Mouse (Mus musculus) right cerebral cortex, adult 2 months (tissue): ENCODE data around the gene Abcc10.

Experiments
- DNase-seq, 2 experiments: peaks; one replicate each; pipeline ENCODE4 v3.0.0; 2021 to 2022; ENCODE audit warnings: low spot score in 2 of 2

Abcc10 gene

DNA sequence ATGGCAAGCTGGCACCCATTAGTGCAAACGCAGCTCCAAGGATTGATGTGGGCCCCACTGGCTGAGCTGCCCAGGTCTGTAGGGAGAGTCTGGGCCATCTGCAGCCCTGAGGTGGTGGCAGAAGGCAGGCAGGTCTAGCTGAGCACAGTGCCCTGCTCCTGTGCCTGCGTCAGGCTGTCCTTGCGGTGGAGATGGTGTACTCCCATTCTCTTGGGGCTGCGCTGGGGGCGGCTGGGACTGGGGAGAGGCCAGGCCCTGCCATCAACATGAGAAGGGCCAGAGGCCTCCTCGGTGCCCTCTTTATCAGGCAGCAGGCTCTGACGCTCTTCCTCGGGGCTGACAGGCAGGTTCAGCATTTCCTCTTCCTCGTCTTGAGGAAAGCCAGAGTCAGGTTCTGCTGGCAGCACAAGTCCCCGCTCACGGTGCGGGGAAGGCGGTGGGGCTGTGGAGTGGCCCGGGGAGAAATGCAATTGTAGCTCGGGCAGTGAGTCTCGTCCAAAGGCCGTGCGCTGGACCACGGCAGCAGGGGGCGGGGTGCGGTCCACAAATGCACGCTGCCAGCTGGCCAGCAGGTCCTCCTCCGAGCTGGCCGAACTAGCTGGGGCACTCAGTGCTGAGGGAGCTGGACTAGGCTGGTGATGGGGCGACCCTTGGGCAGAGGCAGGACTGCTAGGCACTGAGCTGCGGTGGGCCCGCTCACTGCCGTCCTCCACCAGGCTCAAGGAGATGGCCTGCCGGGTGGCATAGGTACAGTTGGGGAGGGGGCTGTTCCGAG is 69.7 kb downstream of the Abcc10 start:
- DNase-seq = no peak

DNA sequence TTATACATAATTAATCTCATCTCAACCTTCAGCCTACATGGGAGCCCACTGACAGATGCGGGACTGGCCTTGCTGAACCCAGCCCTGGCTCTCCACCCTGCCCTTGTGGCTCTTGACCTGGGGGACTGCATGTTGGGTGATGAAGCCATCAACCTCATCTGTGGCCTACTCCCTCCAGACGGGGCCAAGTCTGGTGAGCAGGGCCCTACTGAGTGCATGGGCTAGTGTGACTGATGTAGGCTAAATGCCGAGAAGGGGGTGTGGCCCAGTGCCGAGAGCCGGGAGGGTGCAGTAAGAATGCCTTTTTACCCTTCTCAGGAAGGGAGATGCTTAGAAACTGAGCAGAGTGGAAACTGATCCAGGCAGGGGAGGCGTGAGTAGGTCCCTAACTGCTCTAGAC is 73.0 kb downstream of the Abcc10 start:
- no peak for DNase-seq

GRCm38 (mm10) chr17:46254106-46254505 is 74.0 kb downstream of the Abcc10 start:
- DNase-seq = no peak

DNA sequence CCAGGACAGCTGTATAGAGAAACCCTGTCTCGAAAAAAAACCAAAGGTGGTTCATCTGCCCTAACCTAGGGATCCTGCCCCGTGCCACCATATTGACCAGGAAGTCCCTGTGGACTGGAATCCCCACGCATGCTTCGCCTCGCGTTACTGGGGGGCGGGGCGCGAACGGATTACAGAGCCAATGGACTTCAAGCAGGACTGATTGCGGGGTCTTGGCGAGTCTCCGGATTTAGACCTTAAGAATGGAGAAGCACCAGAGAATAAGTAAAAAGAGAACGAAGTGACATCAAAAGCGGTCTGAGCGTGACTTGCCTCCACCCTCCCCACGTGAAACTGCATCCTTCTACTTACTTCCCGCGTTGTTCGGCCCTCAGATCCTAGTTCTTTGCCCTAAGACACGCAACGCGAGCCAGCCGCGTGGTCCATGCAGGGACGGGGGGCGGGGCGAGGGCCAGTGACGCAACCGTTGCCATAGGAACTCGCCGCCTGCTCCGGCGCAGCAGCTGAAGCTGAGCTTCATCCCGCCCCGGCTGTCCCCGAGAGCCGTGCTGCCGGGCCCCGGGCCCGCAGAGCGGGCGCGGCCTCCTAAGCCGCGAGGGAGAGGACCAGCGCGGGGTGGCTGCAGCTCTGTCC is 74.6 kb downstream of the Abcc10 start, which contains the start of gene Lrrc73:
Lrrc73 (plus strand) TSS at position 80 of the 633 bp plus-strand sequence.
- peak; percentile 94 to 97 for DNase-seq
